Mouse (Mus musculus) small intestine, adult 2 months (tissue): ENCODE measurements around the gene Mettl9. TPM values are rescaled to one million over a fixed set of nuclear protein-coding genes. Genes with fewer than 3 reads are reported as not detected.

Experiments used
- H3K27ac ChIP-seq: fragments of 200-500 bp; 2 replicates; pipeline ENCODE4 v1.5.1; 2012; ENCODE audit warnings: low read depth, low read length, control low read depth, inconsistent platforms; ENCODE audit not compliant: insufficient read depth
- H3K27me3 ChIP-seq: fragments of 200-500 bp; 2 replicates; pipeline ENCODE4 v1.6.1; 2012; ENCODE audit warnings: mild to moderate bottlenecking, moderate library complexity, low read length, inconsistent platforms; ENCODE audit not compliant: control insufficient read depth, insufficient read depth
- H3K36me3 ChIP-seq: fragments of 200-500 bp; 2 replicates; pipeline ENCODE4 v1.6.1; 2012; ENCODE audit warnings: mild to moderate bottlenecking, low read length, control low read depth, inconsistent platforms; ENCODE audit not compliant: control insufficient read depth, insufficient read depth
- H3K4me1 ChIP-seq: fragments of 200-500 bp; 2 replicates; pipeline ENCODE4 v1.6.1; 2012; ENCODE audit warnings: low read length, inconsistent platforms, mixed read lengths; ENCODE audit not compliant: control insufficient read depth, insufficient read depth, insufficient read length
- H3K4me3 ChIP-seq: fragments of 200-500 bp; 2 replicates; pipeline ENCODE4 v1.5.1; 2012; ENCODE audit warnings: low read depth, mild to moderate bottlenecking, control low read depth, inconsistent platforms, low read length, moderate library complexity
- CTCF ChIP-seq: fragments of 200-500 bp; IDR thresholded peaks from 2 replicates; pipeline ENCODE4 v1.5.1; 2012; ENCODE audit warnings: low read depth, mild to moderate bottlenecking, control low read depth, inconsistent platforms, low read length, moderate library complexity, mixed read lengths; ENCODE audit not compliant: insufficient replicate concordance, insufficient read length; ENCODE audit errors: extremely low read depth
- POLR2A ChIP-seq: fragments of 200-500 bp; IDR thresholded peaks from 2 replicates; pipeline ENCODE4 v1.6.1; 2012; ENCODE audit warnings: low read depth, mild to moderate bottlenecking, control low read depth, inconsistent platforms, low read length, moderate library complexity
- WGBS: fragments of 180-500 bp; shearing (Covaris S2); methylation state at CpG from one replicate; pipeline ENCODE4 v1.1.7; 2018; 5-methylcytosine and 5-hydroxymethylcytosine counted together
- polyA plus RNA-seq: library from polyadenylated mRNA; depleted of rRNA; stranded (reverse); fragments of >200 nt; gene quantifications from 2 replicates; pipeline ENCODE4 v1.2.3, GENCODE M21; 2012

The Mettl9 gene
- polyA plus RNA-seq, 1 experiment, result 22.6 TPM

GRCm38 (mm10) chr7:121082949-121083513 lies 48.8 kb downstream of the Mettl9 start:
- 77% methylated on average over 9 of the region's 9 CpGs for WGBS
- no peaks in the 10 kb centered on the region for H3K27me3 ChIP-seq
- H3K4me3 ChIP-seq, result no peak overlapping the region
- no peak overlapping the region for H3K27ac ChIP-seq
- TF ChIP-seq CTCF, result no peak
- TF ChIP-seq POLR2A, result no peak
- H3K4me1 ChIP-seq, result no peaks in the 10 kb centered on the region
- peaks cover 4% of the 10 kb centered on the region; the same call in 1 of the 2 replicates for H3K36me3 ChIP-seq

DNA sequence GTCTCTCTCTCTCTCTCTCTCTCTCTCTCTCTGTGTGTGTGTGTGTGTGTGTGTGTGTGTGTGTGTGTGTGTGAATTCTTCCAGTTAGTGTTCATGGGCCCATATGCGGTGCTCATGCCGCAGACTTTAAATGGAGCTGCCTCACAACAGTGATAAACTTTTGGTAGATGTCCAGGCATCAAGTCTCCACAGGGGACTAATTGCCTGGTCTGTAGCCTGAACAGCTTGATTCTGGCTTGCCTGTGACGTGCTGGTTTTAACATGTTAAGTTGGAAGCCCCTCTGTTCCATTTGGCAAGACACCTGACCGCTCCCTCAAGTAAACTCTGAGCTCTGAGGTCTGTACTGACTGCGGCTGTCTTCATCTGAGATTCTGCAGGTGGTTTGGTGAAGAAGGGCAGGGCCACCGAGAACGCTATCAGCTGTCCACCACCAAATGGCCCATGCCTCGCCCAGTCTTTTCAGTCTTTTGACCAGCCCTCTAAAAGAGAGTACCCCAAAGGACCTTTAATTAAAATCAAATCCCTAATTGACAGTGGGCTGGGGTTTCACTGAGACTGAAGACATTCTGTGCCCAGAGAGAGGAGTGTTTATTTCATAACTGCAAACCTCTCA lies 50.7 kb downstream of the Mettl9 start:
- Histone ChIP-seq H3K36me3 (no peaks in the 10 kb centered on the region), H3K27ac (no peak overlapping the region), H3K27me3 (no peaks in the 10 kb centered on the region), H3K4me3 (no peak overlapping the region), H3K4me1 (no peaks in the 10 kb centered on the region)
- TF ChIP-seq POLR2A, result no peak
- no peak for TF ChIP-seq CTCF
- 54% methylated on average over 8 of the region's 8 CpGs for WGBS

GRCm38 (mm10) chr7:121085500-121085899 lies 51.3 kb downstream of the Mettl9 start:
- H3K4me1 ChIP-seq, result no peaks in the 10 kb centered on the region

GRCm38 (mm10) chr7:121088745-121089144 lies 54.5 kb downstream of the Mettl9 start:
- no peaks in the 10 kb centered on the region for H3K4me1 ChIP-seq
- TF ChIP-seq CTCF, result peak; percentile 30; the same call in 1 of the 2 replicates
- no peak for TF ChIP-seq POLR2A
- H3K27ac ChIP-seq, result no peak overlapping the region
- no peak overlapping the region for H3K4me3 ChIP-seq
- no peaks in the 10 kb centered on the region for H3K36me3 ChIP-seq
- 73% methylated on average over 5 of the region's 5 CpGs for WGBS
- no peaks in the 10 kb centered on the region for H3K27me3 ChIP-seq

More at GRCm38 (mm10) chr7:121085500-121085899, 51.3 kb downstream of the Mettl9 start:
- Histone ChIP-seq H3K36me3 (no peaks in the 10 kb centered on the region), H3K4me3 (no peak overlapping the region), H3K27me3 (no peaks in the 10 kb centered on the region), H3K27ac (no peak overlapping the region)
- WGBS, result 21% methylated on average over 4 of the region's 4 CpGs
- no peak for TF ChIP-seq POLR2A
- no peak for TF ChIP-seq CTCF

- H3K4me3 ChIP-seq, result no peak overlapping the region
- H3K27ac ChIP-seq, result no peak overlapping the region
- no peaks in the 10 kb centered on the region for H3K27me3 ChIP-seq
- TF ChIP-seq CTCF (no peak), POLR2A (no peak)
- no peaks in the 10 kb centered on the region for H3K4me1 ChIP-seq
- 79% methylated on average over 7 of the region's 7 CpGs for WGBS
- no peaks in the 10 kb centered on the region for H3K36me3 ChIP-seq
These were observed 56.5 kb downstream of the Mettl9 start for GRCm38 (mm10) chr7:121090748-121091147.

DNA sequence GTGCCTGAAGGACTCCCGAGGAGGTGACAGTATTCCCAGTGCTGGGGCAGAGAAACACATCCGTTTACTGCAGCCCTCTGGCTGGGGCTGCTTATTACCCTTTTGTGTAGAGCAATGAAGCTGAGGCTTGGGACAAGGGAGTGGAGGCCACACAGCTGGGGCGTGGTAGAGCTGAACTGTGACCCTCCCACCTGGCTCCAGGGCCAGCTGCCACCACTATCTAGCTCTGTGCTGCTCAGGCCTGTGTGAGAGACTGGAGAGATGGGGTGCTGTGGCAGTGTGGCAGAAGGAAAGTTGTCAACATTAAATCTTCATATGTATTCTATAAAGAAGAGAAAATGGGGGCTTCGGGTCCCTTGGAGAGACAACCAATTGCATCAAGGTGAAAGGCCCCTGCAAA lies 58.8 kb downstream of the Mettl9 start:
- 40% methylated on average over 4 of the region's 4 CpGs for WGBS

DNA sequence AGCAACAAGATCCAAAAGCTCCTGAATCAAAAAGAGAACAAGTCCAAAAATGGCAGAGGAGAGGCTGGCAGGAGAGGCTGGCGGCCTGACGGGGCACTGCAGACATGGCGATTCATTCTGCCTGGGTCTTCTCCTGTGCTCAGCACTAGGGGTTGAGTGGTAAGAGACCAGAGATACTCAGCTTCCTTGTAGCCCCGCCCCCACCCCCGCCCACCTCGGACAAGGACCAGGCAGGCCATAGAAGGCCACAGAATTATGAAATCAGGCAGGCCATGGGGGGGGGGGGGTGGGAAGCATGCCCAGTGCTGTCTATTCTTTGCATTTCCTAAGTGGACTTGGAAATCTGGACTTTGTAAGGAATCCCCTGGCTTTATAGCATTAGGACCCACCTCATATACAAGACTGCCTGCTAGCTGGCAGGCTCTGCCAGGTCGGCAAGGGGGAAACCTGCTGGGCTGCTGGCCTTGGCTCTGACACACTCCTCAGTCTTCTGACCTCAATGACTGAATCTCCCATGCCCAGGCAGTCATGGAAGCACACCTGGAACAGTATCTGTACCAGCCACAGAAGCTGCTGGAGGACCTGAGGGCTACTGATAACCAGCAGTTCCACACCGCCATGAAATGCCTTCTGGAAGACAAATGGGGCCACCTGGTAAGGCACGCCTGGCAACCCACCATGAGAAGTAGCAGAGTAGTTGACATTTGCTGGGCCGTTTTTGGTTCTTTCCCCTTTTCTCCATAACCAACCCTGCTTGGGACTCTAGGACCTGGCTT lies 64.6 kb downstream of the Mettl9 start:
- Histone ChIP-seq H3K4me1 (no peaks in the 10 kb centered on the region), H3K27me3 (no peaks in the 10 kb centered on the region), H3K27ac (no peak overlapping the region), H3K4me3 (no peak overlapping the region), H3K36me3 (no peaks in the 10 kb centered on the region)
- no peak for TF ChIP-seq POLR2A
- 68% methylated on average over 10 of the region's 10 CpGs for WGBS

More for the DNA sequence above, 58.8 kb downstream of the Mettl9 start:
- no peak overlapping the region for H3K4me3 ChIP-seq
- H3K27me3 ChIP-seq, result no peaks in the 10 kb centered on the region
- no peaks in the 10 kb centered on the region for H3K36me3 ChIP-seq
- H3K27ac ChIP-seq, result no peak overlapping the region
- TF ChIP-seq CTCF, result no peak
- no peak for TF ChIP-seq POLR2A
- H3K4me1 ChIP-seq, result no peaks in the 10 kb centered on the region
